ENCODE assay signal across 8 mouse cellular contexts in the genomic region with DNA sequence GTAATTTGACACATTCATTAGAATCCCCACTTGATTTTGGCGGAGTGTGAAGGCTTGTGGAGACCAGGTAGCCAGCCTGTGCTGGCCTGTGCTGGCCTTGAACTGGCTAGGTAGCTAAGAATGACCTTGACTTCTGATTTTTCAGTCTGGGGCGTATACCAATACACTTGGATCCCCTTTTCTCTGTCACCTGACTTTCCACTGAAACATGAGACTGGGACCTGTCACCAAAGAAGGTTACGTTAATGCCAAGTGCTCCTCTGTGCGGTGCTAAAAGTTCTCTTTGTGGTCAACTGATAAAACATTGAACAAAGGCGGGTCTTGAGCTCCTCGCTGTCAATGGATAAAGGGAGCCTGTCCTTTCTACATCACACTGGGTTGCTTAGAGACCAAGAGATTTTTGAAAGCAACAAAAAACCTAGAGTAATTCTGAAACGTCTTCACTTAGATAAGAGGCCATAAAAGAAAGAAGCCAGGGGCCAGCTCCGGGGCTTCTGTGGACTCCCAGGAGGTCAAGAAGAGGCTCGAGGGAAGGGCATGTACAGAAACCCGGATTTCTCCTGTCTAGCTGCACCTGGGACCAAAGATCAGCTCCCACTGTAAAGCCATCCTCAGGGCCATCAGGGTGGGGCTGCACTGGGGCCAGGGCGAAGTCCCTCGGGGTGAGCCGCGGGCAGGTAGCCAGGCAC.
DNase-seq lines count a peak whose midpoint lies in the region; ATAC-seq and TF ChIP-seq lines count a peak whose summit lies in the region.

No protein-coding gene starts in this region.

- no peak overlapping the region; the same call in 1 of the 2 replicates for H3K27ac ChIP-seq in layer of hippocampus, adult 2 months
- H3K27ac ChIP-seq in forebrain, embryonic 13.5 days, result peak overlapping the region; percentile 31; the same call in 1 of the 2 replicates
- peak overlapping the region; percentile 27; the same call in 1 of the 2 replicates for H3K27ac ChIP-seq in kidney, adult 2 months (ENCODE audit: insufficient read depth, low read depth, low read length)
- H3K27ac ChIP-seq in midbrain, embryonic 13.5 days, result no peak overlapping the region

- DNase-seq in layer of hippocampus, adult 2 months (ENCODE audit: low spot score in 2 of 2), result no peak
- DNase-seq in layer of hippocampus, adult 8-10 months (ENCODE audit: low spot score in 2 of 2), result no peak
- DNase-seq in kidney, adult 2 months, result peak; percentile 54
- DNase-seq in Muller cell, postnatal 12 days (ENCODE audit: inconsistent ontology term), result no peak
- no peak for DNase-seq in MN1 (ENCODE audit: low spot score)
- no peak for DNase-seq in cerebellum, adult 8-10 months

- no peaks in the 10 kb centered on the region for H3K36me3 ChIP-seq in forebrain, embryonic 13.5 days (ENCODE audit: poor library complexity, severe bottlenecking)
- no peaks in the 10 kb centered on the region for H3K36me3 ChIP-seq in kidney, adult 2 months (ENCODE audit: control insufficient read depth, insufficient read depth, low read length)
- no peaks in the 10 kb centered on the region for H3K36me3 ChIP-seq in midbrain, embryonic 13.5 days

- ATAC-seq in forebrain, embryonic 13.5 days, result no peak
- peak; percentile 19 for ATAC-seq in midbrain, embryonic 13.5 days

- H3K9ac ChIP-seq in forebrain, embryonic 13.5 days, result peak overlapping the region; percentile 62
- peak overlapping the region; percentile 54 for H3K9ac ChIP-seq in midbrain, embryonic 13.5 days (replicated peaks)

- H3K9me3 ChIP-seq in forebrain, embryonic 13.5 days (replicated peaks), result no peaks in the 10 kb centered on the region
- no peaks in the 10 kb centered on the region for H3K9me3 ChIP-seq in midbrain, embryonic 13.5 days

- 19% methylated on average over 13 of the region's 14 CpGs for WGBS in forebrain, embryonic 13.5 days
- 24% methylated on average over 14 of the region's 14 CpGs for WGBS in kidney, adult 2 months
- 11% methylated on average over 14 of the region's 14 CpGs for WGBS in midbrain, embryonic 13.5 days

- no peak for TF ChIP-seq CTCF in layer of hippocampus, adult 2 months (conservative IDR thresholded peaks at IDR 0.05)
- TF ChIP-seq CTCF in kidney, adult 2 months (conservative IDR thresholded peaks at IDR 0.05; ENCODE audit: insufficient read depth, insufficient read length, low read depth, low read length), result no peak

- H3K4me2 ChIP-seq in forebrain, embryonic 13.5 days, result peak overlapping the region; percentile 78
- peak overlapping the region; percentile 69 for H3K4me2 ChIP-seq in midbrain, embryonic 13.5 days (replicated peaks)

- TF ChIP-seq POLR2A in kidney, adult 2 months (IDR thresholded peaks at IDR 0.05; ENCODE audit: low read depth, low read length), result no peak

- peak overlapping the region; percentile 26 for H3K4me3 ChIP-seq in layer of hippocampus, adult 2 months
- H3K4me3 ChIP-seq in forebrain, embryonic 13.5 days, result peak overlapping the region; percentile 41
- no peak overlapping the region; the same call in 1 of the 2 replicates for H3K4me3 ChIP-seq in kidney, adult 2 months (ENCODE audit: insufficient read depth, low read depth, low read length)
- peak overlapping the region; percentile 39 for H3K4me3 ChIP-seq in midbrain, embryonic 13.5 days (replicated peaks)

- H3K4me1 ChIP-seq in forebrain, embryonic 13.5 days, result peaks cover 25% of the 10 kb centered on the region
- peaks cover 10% of the 10 kb centered on the region; the same call in 1 of the 2 replicates for H3K4me1 ChIP-seq in kidney, adult 2 months (ENCODE audit: control insufficient read depth, insufficient read depth, low read length)
- H3K4me1 ChIP-seq in midbrain, embryonic 13.5 days (replicated peaks), result peaks cover 27% of the 10 kb centered on the region

- peaks cover 18% of the 10 kb centered on the region for H3K27me3 ChIP-seq in forebrain, embryonic 13.5 days
- H3K27me3 ChIP-seq in kidney, adult 2 months (replicated peaks; ENCODE audit: control insufficient read depth, insufficient read depth, low read length), result no peaks in the 10 kb centered on the region
- H3K27me3 ChIP-seq in midbrain, embryonic 13.5 days, result peaks cover 31% of the 10 kb centered on the region

Comparison
In these comparisons a context has a peak if more than half of its experiments do, and no peak if none do; other contexts are left out.
1. H3K27ac ChIP-seq: peak in forebrain, embryonic 13.5 days (single experiment) and kidney, adult 2 months (single experiment); none in layer of hippocampus, adult 2 months (single experiment) and midbrain, embryonic 13.5 days (single experiment).